Mouse (Mus musculus) CH12.LX (cell line): ENCODE measurements around the gene Eps15. TPM values are rescaled to one million over a fixed set of nuclear protein-coding genes. Genes with fewer than 3 reads are reported as not detected.

Source experiments
- DNase-seq: peaks from one replicate; pipeline ENCODE4 v3.0.0-alpha.2; 2013; ENCODE audit errors: extremely low read depth
- H3K27ac ChIP-seq: 2 replicates; pipeline ENCODE4 v1.5.1; 2012; ENCODE audit warnings: low read depth, mild to moderate bottlenecking, control low read depth, moderate library complexity; ENCODE audit not compliant: insufficient read depth
- H3K27me3 ChIP-seq: replicated peaks from 2 replicates; pipeline ENCODE3; 2012; ENCODE audit warnings: inconsistent platforms
- H3K36me3 ChIP-seq, 2 experiments: replicated peaks in 1 of 2; 2 replicates each; pipeline versions ENCODE3 to v1.6.1; 2012; ENCODE audit warnings: inconsistent platforms in 1 of 2, low read length in 1 of 2, mild to moderate bottlenecking in 1 of 2, mixed read lengths in 1 of 2, moderate library complexity in 1 of 2; ENCODE audit not compliant: control insufficient read depth in 1 of 2, insufficient read depth in 1 of 2
- H3K4me1 ChIP-seq, 2 experiments: 2 replicates each; pipeline ENCODE4 v1.6.1; 2012; ENCODE audit warnings: inconsistent platforms in 1 of 2, moderate library complexity in 1 of 2; ENCODE audit not compliant: insufficient read depth in 2 of 2, control insufficient read depth in 1 of 2
- H3K4me2 ChIP-seq: 2 replicates; pipeline ENCODE4 v1.6.1; 2012; ENCODE audit warnings: low read depth, mild to moderate bottlenecking, control low read depth; ENCODE audit not compliant: poor library complexity, insufficient read depth, severe bottlenecking
- H3K4me3 ChIP-seq, 3 experiments: fragments of 150-350 bp in 1 of 3; sonication (generic) in 1 of 3; replicated peaks in 1 of 3; 2 replicates each; pipeline versions ENCODE3 to v1.5.1; 2011 to 2012; ENCODE audit warnings: low read depth in 2 of 3, low read length in 2 of 3, mild to moderate bottlenecking in 2 of 3, moderate library complexity in 2 of 3, control low read depth in 1 of 3, improper control_type of control experiment in 1 of 3, inconsistent platforms in 1 of 3, mixed read lengths in 1 of 3; ENCODE audit not compliant: poor library complexity in 1 of 3
- H3K79me2 ChIP-seq: replicated peaks from 2 replicates; pipeline ENCODE4 v1.6.1; 2012; ENCODE audit warnings: mild to moderate bottlenecking, moderate library complexity; ENCODE audit not compliant: control insufficient read depth, poor library complexity, insufficient read depth, severe bottlenecking; ENCODE audit errors: extremely low read depth
- H3K9ac ChIP-seq: 2 replicates; pipeline ENCODE4 v1.6.1; 2012; ENCODE audit warnings: low read depth, mild to moderate bottlenecking, control low read depth, moderate library complexity; ENCODE audit not compliant: insufficient read depth
- H3K9me3 ChIP-seq: replicated peaks from 2 replicates; pipeline ENCODE3; 2012; ENCODE audit warnings: low read length, inconsistent platforms, mixed read lengths
- BHLHE40 ChIP-seq: IDR thresholded peaks from 2 replicates; pipeline ENCODE4 v1.6.1; 2011; ENCODE audit warnings: mild to moderate bottlenecking, low read depth, low read length, improper control_type of control experiment
- ELF1 ChIP-seq: IDR thresholded peaks from 2 replicates; pipeline ENCODE4 v1.6.1; 2014; ENCODE audit warnings: low read depth, mild to moderate bottlenecking, inconsistent platforms, low read length, improper control_type of control experiment
- EP300 ChIP-seq: IDR thresholded peaks from 2 replicates; pipeline ENCODE4 v1.6.1; 2011; ENCODE audit warnings: low read length, improper control_type of control experiment
- ETS1 ChIP-seq: conservative IDR thresholded peaks from 2 replicates; pipeline ENCODE4 v1.6.1; 2012; ENCODE audit warnings: low read depth, mild to moderate bottlenecking, inconsistent platforms, low read length, improper control_type of control experiment, moderate library complexity
- IRF4 ChIP-seq: IDR thresholded peaks from 2 replicates; pipeline ENCODE4 v1.6.1; 2014; ENCODE audit warnings: low read depth, mild to moderate bottlenecking, inconsistent platforms, low read length, improper control_type of control experiment
- JUN ChIP-seq: IDR thresholded peaks from 2 replicates; pipeline ENCODE4 v1.6.1; 2011; ENCODE audit warnings: low read depth, mild to moderate bottlenecking, low read length, improper control_type of control experiment, moderate library complexity; ENCODE audit not compliant: insufficient read depth
- MAFK ChIP-seq: IDR thresholded peaks from 2 replicates; pipeline ENCODE4 v1.6.1; 2011; ENCODE audit warnings: low read length, improper control_type of control experiment; ENCODE audit not compliant: insufficient replicate concordance
- MAX ChIP-seq: IDR thresholded peaks from 2 replicates; pipeline ENCODE4 v1.6.1; 2011; ENCODE audit warnings: low read length, improper control_type of control experiment
- MEF2A ChIP-seq: IDR thresholded peaks from 2 replicates; pipeline ENCODE4 v1.6.1; 2014; ENCODE audit warnings: low read depth, mild to moderate bottlenecking, inconsistent platforms, low read length, improper control_type of control experiment, borderline replicate concordance
- POLR2A ChIP-seq: IDR thresholded peaks from 2 replicates; pipeline ENCODE4 v1.6.1; 2011; ENCODE audit warnings: low read depth, mild to moderate bottlenecking, improper control_type of control experiment, low read length
- RCOR1 ChIP-seq: conservative IDR thresholded peaks from 2 replicates; pipeline ENCODE4 v1.6.1; 2012; ENCODE audit warnings: low read depth, mild to moderate bottlenecking, inconsistent platforms, low read length, improper control_type of control experiment
- SIN3A ChIP-seq: IDR thresholded peaks from 2 replicates; pipeline ENCODE4 v1.6.1; 2012; ENCODE audit warnings: low read length, improper control_type of control experiment, inconsistent platforms
- SMC3 ChIP-seq: IDR thresholded peaks from 2 replicates; pipeline ENCODE4 v1.6.1; 2011; ENCODE audit warnings: low read depth, low read length, improper control_type of control experiment
- TCF12 ChIP-seq: IDR thresholded peaks from 2 replicates; pipeline ENCODE4 v1.6.1; 2014; ENCODE audit warnings: low read depth, mild to moderate bottlenecking, inconsistent platforms, low read length, improper control_type of control experiment
- UBTF ChIP-seq: IDR thresholded peaks from 2 replicates; pipeline ENCODE4 v1.6.1; 2012; ENCODE audit warnings: low read depth, mild to moderate bottlenecking, inconsistent platforms, low read length, improper control_type of control experiment, moderate library complexity
- USF1 ChIP-seq: IDR thresholded peaks from 2 replicates; pipeline ENCODE4 v1.6.1; 2014; ENCODE audit warnings: low read depth, mild to moderate bottlenecking, inconsistent platforms, low read length, improper control_type of control experiment
- USF2 ChIP-seq: conservative IDR thresholded peaks from 2 replicates; pipeline ENCODE4 v1.6.1; 2011; ENCODE audit warnings: low read depth, low read length, improper control_type of control experiment
- ZKSCAN1 ChIP-seq: IDR thresholded peaks from 2 replicates; pipeline ENCODE4 v1.6.1; 2012; ENCODE audit warnings: low read depth, inconsistent platforms, low read length, improper control_type of control experiment, borderline replicate concordance
- ZMIZ1 ChIP-seq: IDR thresholded peaks from 2 replicates; pipeline ENCODE4 v1.6.1; 2012; ENCODE audit warnings: low read depth, mild to moderate bottlenecking, inconsistent platforms, low read length, improper control_type of control experiment
- dilution Hi-C: fragments of 300-500 bp; cut with MboI; formaldehyde crosslinking; loops from 2 replicates; pipeline ENCODE4 v1.14.3; 2020; ENCODE audit warnings: low sequenced_read_pairs; ENCODE audit not compliant: extremely low pct_unique_long_range_greater_than_20kb, extremely low pct_ligation_motif_present
- in situ Hi-C: fragments of 300-500 bp; cut with MboI; formaldehyde crosslinking; loops from 3 replicates; pipeline ENCODE4 v1.14.3; 2019; ENCODE audit warnings: low sequenced_read_pairs, low pct_ligation_motif_present, low pct_unique_long_range_greater_than_20kb, mixed read lengths
- polyA plus RNA-seq: library from polyadenylated mRNA; unstranded; fragments of >175 nt; gene quantifications from 2 replicates; pipeline ENCODE4 v1.2.1, GENCODE M21; 2012; ENCODE audit warnings: low read depth; ENCODE audit not compliant: insufficient read length
- total RNA-seq, 2 experiments: library from RNA; depleted of rRNA; stranded (reverse); fragments of 300-350 nt in 1 of 2; fragments of >200 nt in 1 of 2; gene quantifications; 2 replicates each; pipeline ENCODE4 v1.2.3; 2012 to 2014

Eps15 gene
- total and polyA plus RNA-seq, 3 experiments: 23.4 to 60.4 (median 39.6) TPM

DNA sequence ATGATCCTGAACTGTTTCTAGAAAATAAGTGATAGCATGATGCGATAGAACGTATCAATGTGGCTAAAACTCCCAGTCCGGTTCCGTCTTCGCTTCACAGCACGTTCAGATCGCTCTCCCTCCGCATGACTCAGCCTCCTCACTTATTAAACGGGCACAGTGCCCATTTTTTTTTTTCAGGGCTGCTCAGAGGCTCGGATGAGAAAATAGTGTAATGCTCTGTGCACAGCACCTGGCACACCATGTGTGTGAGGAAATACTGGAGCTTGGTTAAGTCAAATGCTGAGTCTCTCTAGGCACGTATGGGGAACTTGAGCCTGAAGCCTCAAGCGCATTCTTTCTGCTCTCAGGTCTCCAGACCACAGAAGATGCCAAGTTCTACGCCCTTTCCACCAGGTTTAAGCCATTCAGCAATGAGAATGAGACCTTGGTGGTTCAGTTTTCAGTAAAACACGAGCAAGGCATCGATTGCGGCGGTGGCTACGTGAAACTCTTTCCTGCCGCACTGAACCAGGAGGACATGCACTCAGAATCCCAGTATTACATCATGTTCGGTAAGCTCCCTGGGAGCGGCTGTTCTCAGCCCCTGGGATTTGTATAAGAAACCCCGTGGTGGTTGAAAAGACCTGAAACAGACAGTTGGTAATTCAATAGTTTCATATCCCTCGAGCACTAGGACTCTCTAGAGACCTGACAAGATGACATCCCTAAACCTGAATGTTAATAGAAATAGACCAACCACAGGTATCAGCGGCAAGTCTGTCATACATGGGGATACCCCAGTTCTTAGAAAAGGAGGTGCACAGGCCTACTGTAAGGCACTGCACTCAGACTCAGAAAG, 41.4 kb upstream of the Eps15 start:
- Histone ChIP-seq H3K4me2 (peak overlapping the region; percentile 68), H3K9me3 (no peaks in the 10 kb centered on the region), H3K9ac (no peak overlapping the region), H3K36me3 (no peaks in the 10 kb centered on the region), H3K27me3 (peaks cover 9% of the 10 kb centered on the region), H3K27ac (no peak overlapping the region), H3K79me2 (no peaks in the 10 kb centered on the region), H3K4me1 (peaks cover 4 to 29% of the 10 kb centered on the region in 2 experiments; a peak in 3 of 4 replicates), H3K4me3 (no peak overlapping the region)
- in situ Hi-C loops: no loop called here
- peak; percentile 84 for DNase-seq
- no peak for TF ChIP-seq SIN3A
- no peak for TF ChIP-seq ZMIZ1
- TF ChIP-seq TCF12: peak; percentile 35; the same call in 1 of the 2 replicates
- TF ChIP-seq USF2: no peak
- TF ChIP-seq RCOR1: no peak
- TF ChIP-seq SMC3: no peak
- no peak for TF ChIP-seq POLR2A
- no peak for TF ChIP-seq UBTF
- TF ChIP-seq JUN: peak; percentile 3; the same call in 1 of the 2 replicates
- TF ChIP-seq IRF4: peak; percentile 87
- no peak for TF ChIP-seq USF1
- no peak for TF ChIP-seq ELF1
- TF ChIP-seq MEF2A: peak; percentile 63; the same call in 1 of the 2 replicates
- TF ChIP-seq MAX: no peak
- TF ChIP-seq MAFK: peak; percentile 77; the same call in 1 of the 2 replicates
- TF ChIP-seq ETS1: peak; percentile 84
- no peak for TF ChIP-seq ZKSCAN1
- peak; percentile 66 for TF ChIP-seq EP300
- peak; percentile 44 for TF ChIP-seq BHLHE40
- dilution Hi-C loops: no loop called here

DNA sequence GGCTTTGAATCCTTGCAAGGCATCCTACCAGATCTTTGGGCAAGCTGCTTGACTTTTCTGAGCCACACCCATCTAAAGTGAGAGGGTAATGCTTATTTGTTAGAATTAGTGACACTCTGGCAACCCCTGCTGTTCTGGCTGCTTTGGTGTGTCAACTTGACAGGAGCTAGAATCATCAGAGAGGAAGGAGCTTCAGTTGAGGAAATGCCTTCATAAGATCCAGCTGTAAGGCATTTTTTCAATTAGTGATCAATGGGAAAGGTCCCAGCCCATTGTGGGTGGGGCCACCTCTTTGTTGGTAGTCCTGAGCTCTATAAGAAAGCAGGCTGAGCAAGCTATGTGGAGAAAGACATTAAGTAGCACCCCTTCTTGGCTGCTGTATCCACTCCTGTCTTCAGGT, 38.8 kb upstream of the Eps15 start:
- no peaks in the 10 kb centered on the region for H3K79me2 ChIP-seq
- peaks cover 9% of the 10 kb centered on the region for H3K27me3 ChIP-seq
- H3K4me1 ChIP-seq: peaks cover 4 to 29% of the 10 kb centered on the region in 2 experiments; a peak in 3 of 4 replicates
- no peak overlapping the region for H3K27ac ChIP-seq
- dilution Hi-C loops: no loop called here
- H3K4me2 ChIP-seq: no peak overlapping the region
- H3K4me3 ChIP-seq: no peak overlapping the region
- no peak for DNase-seq
- H3K9me3 ChIP-seq: no peaks in the 10 kb centered on the region
- TF ChIP-seq ELF1 (no peak), UBTF (no peak), EP300 (no peak)
- TF ChIP-seq, all 38 proteins: peak for 0
- Histone ChIP-seq H3K36me3 (no peaks in the 10 kb centered on the region), H3K9ac (no peak overlapping the region)
- in situ Hi-C loops: no loop called here
